Mouse (Mus musculus): Measurements from ENCODE around the gene Crocc. TPM values are rescaled to one million over a fixed set of nuclear protein-coding genes. Genes with fewer than 3 reads are reported as not detected.
A peak's percentile ranks its signal among the peaks of the same experiment; 100 is the strongest.

Gene Crocc
- 6.3 and 8.3 TPM in 2 replicates for polyA plus RNA-seq (2014; fragmentation: Nextera tagmentation; extraction: Ambion mirVana)

- peaks cover 18% of the 10 kb centered on the region for H3K4me1 ChIP-seq (ENCODE audit: control insufficient read depth, insufficient read depth, low read length)
- no peaks in the 10 kb centered on the region for H3K27me3 ChIP-seq (ENCODE audit: control insufficient read depth, insufficient read depth, low read length)
- DNase-seq (ENCODE audit: low spot score, missing footprints) (peak; percentile 100), ATAC-seq (ENCODE audit: low FRiP score) (peak; percentile 95)
- H3K27ac ChIP-seq (ENCODE audit: low read depth, low read length) = peak within 1 kb of the TSS; percentile 68
- H3K9ac ChIP-seq (ENCODE audit: low read length) = peak within 1 kb of the TSS; percentile 75
- H3K4me3 ChIP-seq (ENCODE audit: low read depth, low read length) = peak within 1 kb of the TSS; percentile 62
- no peaks in the 10 kb centered on the region for H3K9me3 ChIP-seq (ENCODE audit: control insufficient read depth, low read length)
- peak within 1 kb of the TSS; percentile 81 for H3K4me2 ChIP-seq
- no peaks in the 10 kb centered on the region; the same call in 1 of the 2 replicates for H3K36me3 ChIP-seq (ENCODE audit: control insufficient read depth, insufficient read depth, low read length)
- WGBS = under 1% methylated on average over 76 of the region's 77 CpGs
These were observed at the start of gene Crocc for GRCm38 (mm10) chr4:141060426-141061301. Crocc (minus strand) TSS chr4:141060550.

GRCm38 (mm10) chr4:141108196-141108732 lies 47.9 kb upstream of the Crocc start:
- Histone ChIP-seq H3K27me3 (ENCODE audit: control insufficient read depth, insufficient read depth, low read length) (no peaks in the 10 kb centered on the region), H3K36me3 (ENCODE audit: control insufficient read depth, insufficient read depth, low read length) (peaks cover 15% of the 10 kb centered on the region), H3K4me3 (ENCODE audit: low read depth, low read length) (no peak overlapping the region), H3K9me3 (ENCODE audit: control insufficient read depth, low read length) (no peaks in the 10 kb centered on the region), H3K9ac (ENCODE audit: low read length) (no peak overlapping the region), H3K4me1 (ENCODE audit: control insufficient read depth, insufficient read depth, low read length) (no peaks in the 10 kb centered on the region), H3K27ac (ENCODE audit: low read depth, low read length) (no peak overlapping the region), H3K4me2 (no peak overlapping the region)
- WGBS = 52% methylated on average over 10 of the region's 10 CpGs
- DNase-seq (ENCODE audit: low spot score, missing footprints) (no peak), ATAC-seq (ENCODE audit: low FRiP score) (no peak)

- Histone ChIP-seq H3K27ac (ENCODE audit: low read depth, low read length) (no peak overlapping the region), H3K4me2 (no peak overlapping the region), H3K4me3 (ENCODE audit: low read depth, low read length) (no peak overlapping the region), H3K9me3 (ENCODE audit: control insufficient read depth, low read length) (no peaks in the 10 kb centered on the region), H3K9ac (ENCODE audit: low read length) (no peak overlapping the region), H3K4me1 (ENCODE audit: control insufficient read depth, insufficient read depth, low read length) (no peaks in the 10 kb centered on the region), H3K27me3 (ENCODE audit: control insufficient read depth, insufficient read depth, low read length) (no peaks in the 10 kb centered on the region), H3K36me3 (ENCODE audit: control insufficient read depth, insufficient read depth, low read length) (peaks cover 10% of the 10 kb centered on the region)
- DNase-seq (ENCODE audit: low spot score, missing footprints) = no peak
- no peak for ATAC-seq (ENCODE audit: low FRiP score)
- 81% methylated on average over 16 of the region's 16 CpGs for WGBS
These were observed 46.3 kb upstream of the Crocc start for GRCm38 (mm10) chr4:141106526-141107183.

GRCm38 (mm10) chr4:141101855-141102254 lies 41.5 kb upstream of the Crocc start:
- H3K27ac ChIP-seq (ENCODE audit: low read depth, low read length) = no peak overlapping the region
- H3K4me2 ChIP-seq = no peak overlapping the region
- WGBS = 66% methylated on average over 6 of the region's 6 CpGs
- H3K9ac ChIP-seq (ENCODE audit: low read length) = no peak overlapping the region
- peak; percentile 91 for DNase-seq (ENCODE audit: low spot score, missing footprints)
- ATAC-seq (ENCODE audit: low FRiP score) = no peak
- no peak overlapping the region for H3K4me3 ChIP-seq (ENCODE audit: low read depth, low read length)
- no peaks in the 10 kb centered on the region for H3K36me3 ChIP-seq (ENCODE audit: control insufficient read depth, insufficient read depth, low read length)
- H3K27me3 ChIP-seq (ENCODE audit: control insufficient read depth, insufficient read depth, low read length) = no peaks in the 10 kb centered on the region
- no peaks in the 10 kb centered on the region for H3K4me1 ChIP-seq (ENCODE audit: control insufficient read depth, insufficient read depth, low read length)
- no peaks in the 10 kb centered on the region for H3K9me3 ChIP-seq (ENCODE audit: control insufficient read depth, low read length)

GRCm38 (mm10) chr4:141101291-141101690 lies 40.9 kb upstream of the Crocc start:
- Histone ChIP-seq H3K27ac (ENCODE audit: low read depth, low read length) (no peak overlapping the region), H3K36me3 (ENCODE audit: control insufficient read depth, insufficient read depth, low read length) (no peaks in the 10 kb centered on the region), H3K27me3 (ENCODE audit: control insufficient read depth, insufficient read depth, low read length) (no peaks in the 10 kb centered on the region), H3K9ac (ENCODE audit: low read length) (no peak overlapping the region), H3K9me3 (ENCODE audit: control insufficient read depth, low read length) (no peaks in the 10 kb centered on the region), H3K4me1 (ENCODE audit: control insufficient read depth, insufficient read depth, low read length) (no peaks in the 10 kb centered on the region), H3K4me2 (no peak overlapping the region), H3K4me3 (ENCODE audit: low read depth, low read length) (no peak overlapping the region)
- ATAC-seq (ENCODE audit: low FRiP score) (no peak), DNase-seq (ENCODE audit: low spot score, missing footprints) (no peak)
- WGBS = 91% methylated on average over 9 of the region's 9 CpGs

- DNase-seq (ENCODE audit: low spot score, missing footprints) = no peak
These were observed 39.6 kb upstream of the Crocc start for GRCm38 (mm10) chr4:141099956-141100355.

GRCm38 (mm10) chr4:141098935-141099334 lies 38.6 kb upstream of the Crocc start:
- H3K9me3 ChIP-seq (ENCODE audit: control insufficient read depth, low read length) = no peaks in the 10 kb centered on the region
- no peak overlapping the region for H3K9ac ChIP-seq (ENCODE audit: low read length)
- ATAC-seq (ENCODE audit: low FRiP score) (no peak), DNase-seq (ENCODE audit: low spot score, missing footprints) (no peak)
- H3K27ac ChIP-seq (ENCODE audit: low read depth, low read length) = no peak overlapping the region
- H3K36me3 ChIP-seq (ENCODE audit: control insufficient read depth, insufficient read depth, low read length) = no peaks in the 10 kb centered on the region
- no peaks in the 10 kb centered on the region for H3K4me1 ChIP-seq (ENCODE audit: control insufficient read depth, insufficient read depth, low read length)
- no peak overlapping the region for H3K4me3 ChIP-seq (ENCODE audit: low read depth, low read length)
- no peaks in the 10 kb centered on the region for H3K27me3 ChIP-seq (ENCODE audit: control insufficient read depth, insufficient read depth, low read length)
- WGBS = 83% methylated on average over 4 of the region's 4 CpGs
- no peak overlapping the region for H3K4me2 ChIP-seq

More at GRCm38 (mm10) chr4:141099956-141100355, 39.6 kb upstream of the Crocc start:
- H3K27me3 ChIP-seq (ENCODE audit: control insufficient read depth, insufficient read depth, low read length) = no peaks in the 10 kb centered on the region
- H3K27ac ChIP-seq (ENCODE audit: low read depth, low read length) = no peak overlapping the region
- no peak overlapping the region for H3K4me3 ChIP-seq (ENCODE audit: low read depth, low read length)
- H3K9me3 ChIP-seq (ENCODE audit: control insufficient read depth, low read length) = no peaks in the 10 kb centered on the region
- 87% methylated on average over 5 of the region's 5 CpGs for WGBS
- no peak for ATAC-seq (ENCODE audit: low FRiP score)
- H3K36me3 ChIP-seq (ENCODE audit: control insufficient read depth, insufficient read depth, low read length) = no peaks in the 10 kb centered on the region
- H3K4me2 ChIP-seq = no peak overlapping the region
- H3K9ac ChIP-seq (ENCODE audit: low read length) = no peak overlapping the region
- no peaks in the 10 kb centered on the region for H3K4me1 ChIP-seq (ENCODE audit: control insufficient read depth, insufficient read depth, low read length)

- no peak overlapping the region for H3K27ac ChIP-seq (ENCODE audit: low read depth, low read length)
- H3K4me3 ChIP-seq (ENCODE audit: low read depth, low read length) = no peak overlapping the region
- no peaks in the 10 kb centered on the region for H3K36me3 ChIP-seq (ENCODE audit: control insufficient read depth, insufficient read depth, low read length)
- H3K9ac ChIP-seq (ENCODE audit: low read length) = no peak overlapping the region
- 17% methylated on average over 9 of the region's 9 CpGs for WGBS
- no peak for DNase-seq (ENCODE audit: low spot score, missing footprints)
- H3K9me3 ChIP-seq (ENCODE audit: control insufficient read depth, low read length) = no peaks in the 10 kb centered on the region
- H3K27me3 ChIP-seq (ENCODE audit: control insufficient read depth, insufficient read depth, low read length) = no peaks in the 10 kb centered on the region
- ATAC-seq (ENCODE audit: low FRiP score) = no peak
- H3K4me1 ChIP-seq (ENCODE audit: control insufficient read depth, insufficient read depth, low read length) = no peaks in the 10 kb centered on the region
- no peak overlapping the region for H3K4me2 ChIP-seq
These were observed 36.4 kb upstream of the Crocc start for GRCm38 (mm10) chr4:141096710-141097109.

- Histone ChIP-seq H3K9ac (ENCODE audit: low read length) (no peak overlapping the region), H3K27me3 (ENCODE audit: control insufficient read depth, insufficient read depth, low read length) (no peaks in the 10 kb centered on the region), H3K4me1 (ENCODE audit: control insufficient read depth, insufficient read depth, low read length) (no peaks in the 10 kb centered on the region), H3K4me2 (no peak overlapping the region), H3K27ac (ENCODE audit: low read depth, low read length) (no peak overlapping the region), H3K36me3 (ENCODE audit: control insufficient read depth, insufficient read depth, low read length) (no peaks in the 10 kb centered on the region), H3K4me3 (ENCODE audit: low read depth, low read length) (no peak overlapping the region), H3K9me3 (ENCODE audit: control insufficient read depth, low read length) (no peaks in the 10 kb centered on the region)
- WGBS = 81% methylated on average over 10 of the region's 10 CpGs
- ATAC-seq (ENCODE audit: low FRiP score) = no peak
- no peak for DNase-seq (ENCODE audit: low spot score, missing footprints)
These were observed 34.7 kb upstream of the Crocc start for GRCm38 (mm10) chr4:141095016-141095415.
